In genomic region chr3:73125143-73125542, GRCm38 (mm10) we compare ENCODE assay signal across 20 mouse cellular contexts.
DNase-seq lines count a peak whose midpoint lies in the region; ATAC-seq and TF ChIP-seq lines count a peak whose summit lies in the region.
"Had no signal": no experiment of that assay in that cellular context is flagged by ENCODE, and none has a peak within 500 bp of the region (broad histone marks: within the 10 kb centered on the region; RNA-seq: fewer than 3 reads in every experiment).

No protein-coding gene starts in this region.

- H3K4me1 ChIP-seq in G1E (ENCODE audit: insufficient read depth, low read depth, low read length) (peaks cover 3% of the 10 kb centered on the region; the same call in 1 of the 2 replicates), MEL (ENCODE audit: control insufficient read depth in 1 of 2, insufficient read depth in 2 of 2, low read length in 2 of 2) (no peaks in the 10 kb centered on the region)
- H3K4me1 ChIP-seq in liver, embryonic 12.5 days = no peaks in the 10 kb centered on the region
- H3K4me1 ChIP-seq in liver, embryonic 16.5 days (ENCODE audit: control insufficient read depth, low read depth, low read length) = no peaks in the 10 kb centered on the region
- H3K4me1 ChIP-seq: embryonic facial prominence, embryonic 13.5 days; forebrain, embryonic 12.5 days; heart, embryonic 12.5 days had no signal

- 37% methylated on average over 4 of the region's 4 CpGs for WGBS in liver, embryonic 12.5 days (ENCODE audit: insufficient replicate concordance)
- 29% methylated on average over 4 of the region's 4 CpGs for WGBS in liver, embryonic 16.5 days (ENCODE audit: insufficient replicate concordance)

- peak; percentile 75 for ATAC-seq in G1E (ENCODE audit: extremely low read depth, insufficient number of reproducible peaks, low FRiP score, poor library complexity, severe bottlenecking)
- peak; percentile 100 for ATAC-seq in liver, embryonic 12.5 days
- ATAC-seq in liver, embryonic 16.5 days (ENCODE audit: low read depth) = peak; percentile 89
- ATAC-seq: activated CD4-positive, CD25-positive, alpha-beta regulatory T cell, adult 4 months; forebrain, embryonic 16.5 days; hindbrain, embryonic 16.5 days; Patski had no signal

- H3K27me3 ChIP-seq in G1E (ENCODE audit: insufficient read depth, low read length) (no peaks in the 10 kb centered on the region), MEL (ENCODE audit: control insufficient read depth in 1 of 2, insufficient read depth in 2 of 2, low read length in 2 of 2) (no peaks in the 10 kb centered on the region)
- no peaks in the 10 kb centered on the region for H3K27me3 ChIP-seq in liver, embryonic 12.5 days (replicated peaks)
- no peaks in the 10 kb centered on the region for H3K27me3 ChIP-seq in liver, embryonic 16.5 days (ENCODE audit: control insufficient read depth, insufficient read depth, low read depth, low read length)
- H3K27me3 ChIP-seq: embryonic facial prominence, embryonic 13.5 days; forebrain, embryonic 12.5 days; heart, embryonic 12.5 days; Patski had no signal

- peak overlapping the region; percentile 14; the same call in 1 of the 2 replicates for H3K4me2 ChIP-seq in liver, embryonic 12.5 days
- H3K4me2 ChIP-seq in liver, embryonic 16.5 days (ENCODE audit: low read depth, low read length) = no peak overlapping the region
- H3K4me2 ChIP-seq: embryonic facial prominence, embryonic 13.5 days; forebrain, embryonic 12.5 days; heart, embryonic 12.5 days had no signal

- H3K4me3 ChIP-seq in G1E (ENCODE audit: low read depth, low read length) (no peak overlapping the region), MEL (ENCODE audit: control insufficient read depth in 1 of 2, insufficient read depth in 1 of 2, low read depth in 2 of 2, low read length in 2 of 2) (no peak overlapping the region)
- no peak overlapping the region for H3K4me3 ChIP-seq in liver, embryonic 12.5 days
- no peak overlapping the region for H3K4me3 ChIP-seq in liver, embryonic 16.5 days (ENCODE audit: low read depth, low read length)
- H3K4me3 ChIP-seq: embryonic facial prominence, embryonic 13.5 days; forebrain, embryonic 12.5 days; heart, adult 2 months; heart, embryonic 12.5 days had no signal

- TF ChIP-seq EP300 in MEL (IDR thresholded peaks at IDR 0.05; ENCODE audit: low read depth in 1 of 2, low read length in 2 of 2) = peak; percentile 73 to 75

- H3K9ac ChIP-seq in MEL (ENCODE audit: control insufficient read depth, low read depth, low read length, poor library complexity, severe bottlenecking) = no peak overlapping the region
- no peak overlapping the region for H3K9ac ChIP-seq in liver, embryonic 12.5 days
- no peak overlapping the region for H3K9ac ChIP-seq in liver, embryonic 16.5 days (ENCODE audit: low read depth, low read length)
- H3K9ac ChIP-seq: embryonic facial prominence, embryonic 13.5 days; forebrain, embryonic 12.5 days; heart, embryonic 12.5 days had no signal

- DNase-seq in G1E (ENCODE audit: low spot score) = no peak
- peak; percentile 59 for DNase-seq in MEL (ENCODE audit: low read depth, low spot score)
- DNase-seq in left cerebral cortex, postnatal 10 days (ENCODE audit: extremely low spot score in 1 of 2, low spot score in 2 of 2) = no peak
- DNase-seq in frontal cortex, postnatal 14 days (ENCODE audit: low spot score in 2 of 2) = no peak
- DNase-seq: adrenal gland, postnatal 14 days; cerebellum, adult 18-20 months; cerebellum, adult 9-11 months; cerebellum, postnatal 36 days; gastrocnemius, postnatal 14 days; heart, adult 2 months; heart, postnatal 36 days had no signal

- no peak for TF ChIP-seq POLR2A in MEL (IDR thresholded peaks at IDR 0.05; ENCODE audit: control insufficient read depth in 1 of 2, insufficient read depth in 1 of 2, low read depth in 1 of 2, low read length in 2 of 2, poor library complexity in 1 of 2)

- H3K79me2 ChIP-seq in MEL (ENCODE audit: control insufficient read depth, insufficient read depth, low read length, poor library complexity) = no peaks in the 10 kb centered on the region

- H3K9me3 ChIP-seq in G1E (replicated peaks) = no peaks in the 10 kb centered on the region
- no peaks in the 10 kb centered on the region for H3K9me3 ChIP-seq in MEL (replicated peaks; ENCODE audit: insufficient read depth, low read length)
- no peaks in the 10 kb centered on the region for H3K9me3 ChIP-seq in liver, embryonic 12.5 days (replicated peaks)
- H3K9me3 ChIP-seq in liver, embryonic 16.5 days (replicated peaks; ENCODE audit: control insufficient read depth, low read length) = no peaks in the 10 kb centered on the region
- H3K9me3 ChIP-seq: embryonic facial prominence, embryonic 13.5 days; forebrain, embryonic 12.5 days; heart, embryonic 12.5 days had no signal

- intact Hi-C loops in left cerebral cortex, postnatal 10 days (cut with DNase I) = no loop called here

- H3K27ac ChIP-seq in MEL (ENCODE audit: control insufficient read depth, low read depth, low read length) = no peak overlapping the region
- no peak overlapping the region for H3K27ac ChIP-seq in liver, embryonic 12.5 days
- H3K27ac ChIP-seq in liver, embryonic 16.5 days (ENCODE audit: low read length) = no peak overlapping the region
- H3K27ac ChIP-seq: embryonic facial prominence, embryonic 13.5 days; forebrain, embryonic 12.5 days; heart, adult 2 months had no signal

- no peaks in the 10 kb centered on the region for H3K36me3 ChIP-seq in G1E (replicated peaks)
- H3K36me3 ChIP-seq in MEL (ENCODE audit: control insufficient read depth in 1 of 2, insufficient read depth in 2 of 2, low read length in 2 of 2) = no peaks in the 10 kb centered on the region
- H3K36me3 ChIP-seq in liver, embryonic 12.5 days = no peaks in the 10 kb centered on the region
- H3K36me3 ChIP-seq in liver, embryonic 16.5 days (ENCODE audit: control insufficient read depth, insufficient read depth) = no peaks in the 10 kb centered on the region
- H3K36me3 ChIP-seq: embryonic facial prominence, embryonic 13.5 days; forebrain, embryonic 12.5 days; heart, embryonic 12.5 days had no signal

- TF ChIP-seq RAD21 in MEL (IDR thresholded peaks at IDR 0.05; ENCODE audit: low read depth, low read length) = no peak

- TF ChIP-seq CTCF in G1E (IDR thresholded peaks at IDR 0.05; ENCODE audit: low read depth, low read length) (no peak), MEL (IDR thresholded peaks at IDR 0.05 in 2 of 3, conservative IDR thresholded peaks at IDR 0.05 in 1 of 3; ENCODE audit: control insufficient read depth in 1 of 3, insufficient read depth in 1 of 3, low read depth in 2 of 3, low read length in 3 of 3, poor library complexity in 1 of 3, severe bottlenecking in 1 of 3) (no peak)

TF ChIP-seq in MEL, 35 proteins besides CTCF, POLR2A, EP300 and RAD21:
- TF ChIP-seq TCF12 (IDR thresholded peaks at IDR 0.05; ENCODE audit: low read depth, low read length) (peak; percentile 78), MAZ (IDR thresholded peaks at IDR 0.05; ENCODE audit: low read depth, low read length) (no peak), RCOR1 (IDR thresholded peaks at IDR 0.05; ENCODE audit: low read depth, low read length) (0 out of 2 replicates have a peak, but pooled peaks have one; percentile 35), TAL1 (IDR thresholded peaks at IDR 0.05; ENCODE audit: low read length) (peak; percentile 35), KAT2A (conservative IDR thresholded peaks at IDR 0.05; ENCODE audit: low read depth, low read length) (no peak), GABPA (IDR thresholded peaks at IDR 0.05; ENCODE audit: low read depth, low read length) (no peak), USF2 (IDR thresholded peaks at IDR 0.05; ENCODE audit: borderline replicate concordance in 1 of 2, insufficient read depth in 1 of 2, low read depth in 1 of 2, low read length in 2 of 2) (no peak), SIN3A (IDR thresholded peaks at IDR 0.05; ENCODE audit: low read length) (no peak), JUND (IDR thresholded peaks at IDR 0.05; ENCODE audit: low read depth, low read length) (no peak), ZMIZ1 (IDR thresholded peaks at IDR 0.05; ENCODE audit: low read depth, low read length) (no peak), GATA1 (IDR thresholded peaks at IDR 0.05; ENCODE audit: low read depth, low read length) (peak; percentile 68), POLR2AphosphoS2 (IDR thresholded peaks at IDR 0.05; ENCODE audit: low read length) (no peak), UBTF (IDR thresholded peaks at IDR 0.05; ENCODE audit: borderline replicate concordance, insufficient read depth, low read depth, low read length) (no peak)
